ENCODE assay signal across 9 mouse cellular contexts in genomic region chr17:32946716-32947115, GRCm38 (mm10). TPM values are rescaled to one million over a fixed set of nuclear protein-coding genes. Genes with fewer than 3 reads are reported as not detected.
DNase-seq lines count a peak whose midpoint lies in the region; ATAC-seq lines count a peak whose summit lies in the region.
"Had no signal": no experiment of that assay in that cellular context is flagged by ENCODE, and none has a peak within 500 bp of the region (broad histone marks: within the 10 kb centered on the region; RNA-seq: fewer than 3 reads in every experiment).

No protein-coding gene starts in this region.

- no peaks in the 10 kb centered on the region for H3K36me3 ChIP-seq in kidney, embryonic 14.5 days (ENCODE audit: control insufficient read depth, insufficient read depth, low read length)
- no peaks in the 10 kb centered on the region for H3K36me3 ChIP-seq in hindbrain, embryonic 13.5 days

- H3K27ac ChIP-seq in kidney, embryonic 14.5 days (ENCODE audit: low read depth, low read length): peak overlapping the region; percentile 62; the same call in 1 of the 2 replicates
- H3K27ac ChIP-seq in brown adipose tissue, adult 24 weeks (replicated peaks; ENCODE audit: low read depth, low read length): peak overlapping the region; percentile 89
- no peak overlapping the region for H3K27ac ChIP-seq in hindbrain, embryonic 13.5 days

- peak overlapping the region; percentile 59 for H3K4me3 ChIP-seq in kidney, embryonic 14.5 days (ENCODE audit: low read length)
- peak overlapping the region; percentile 71 for H3K4me3 ChIP-seq in brown adipose tissue, adult 24 weeks (ENCODE audit: insufficient read depth, low read depth, low read length)
- peak overlapping the region; percentile 43 for H3K4me3 ChIP-seq in hindbrain, embryonic 13.5 days

- no peak for DNase-seq in kidney, postnatal 4 days
- DNase-seq in lung, postnatal 25 days (ENCODE audit: low spot score): peak; percentile 12
- DNase-seq in embryo, embryonic 10.5 days (ENCODE audit: low spot score): no peak
- DNase-seq in retina, embryonic 14.5 days (ENCODE audit: low spot score): no peak
- DNase-seq in left cerebral cortex, postnatal 14 days (ENCODE audit: low spot score in 2 of 2): no peak

- WGBS in kidney, embryonic 14.5 days: 53% methylated on average over 9 of the region's 9 CpGs
- 68% methylated on average over 9 of the region's 9 CpGs for WGBS in hindbrain, embryonic 13.5 days

- H3K4me1 ChIP-seq in kidney, embryonic 14.5 days (ENCODE audit: control insufficient read depth, insufficient read depth, low read length): peaks cover 9% of the 10 kb centered on the region; the same call in 1 of the 2 replicates
- H3K4me1 ChIP-seq in brown adipose tissue, adult 24 weeks (ENCODE audit: control insufficient read depth, insufficient read depth, insufficient read length, low read length): peaks cover 6% of the 10 kb centered on the region; the same call in 1 of the 2 replicates
- peaks cover 14% of the 10 kb centered on the region; the same call in 1 of the 2 replicates for H3K4me1 ChIP-seq in hindbrain, embryonic 13.5 days (replicated peaks)

- H3K9ac ChIP-seq in kidney, embryonic 14.5 days (ENCODE audit: low read depth, low read length): peak overlapping the region; percentile 64
- peak overlapping the region; percentile 67 for H3K9ac ChIP-seq in hindbrain, embryonic 13.5 days

- H3K9me3 ChIP-seq in kidney, embryonic 14.5 days (ENCODE audit: control insufficient read depth, low read length): no peaks in the 10 kb centered on the region
- H3K9me3 ChIP-seq in hindbrain, embryonic 13.5 days: no peaks in the 10 kb centered on the region

- 0 out of 2 replicates have a peak, but pooled peaks have one; percentile 20 for ATAC-seq in kidney, embryonic 14.5 days (ENCODE audit: low FRiP score, low TSS enrichment)
- no peak for ATAC-seq in hindbrain, embryonic 13.5 days (ENCODE audit: low FRiP score)

- H3K4me2 ChIP-seq in kidney, embryonic 14.5 days (replicated peaks; ENCODE audit: low read depth, low read length): peak overlapping the region; percentile 78
- H3K4me2 ChIP-seq in hindbrain, embryonic 13.5 days: peak overlapping the region; percentile 61

- intact Hi-C loops in left cerebral cortex, postnatal 14 days (cut with DNase I): loop anchor here (5.0 kb wide), 1 partner anchor 39 kb away; no protein-coding TSS in a partner anchor

- no peaks in the 10 kb centered on the region for H3K27me3 ChIP-seq in kidney, embryonic 14.5 days (ENCODE audit: control insufficient read depth, insufficient read depth, low read length)
- H3K27me3 ChIP-seq in hindbrain, embryonic 13.5 days: no peaks in the 10 kb centered on the region
- H3K27me3 ChIP-seq: Patski had no signal

RNA-seq across cellular contexts. Expression of gene Cyp4f13, which starts 0.5 kb away (rescaled TPM):
- 8.4 and 10.3 TPM in 2 replicates for polyA plus RNA-seq in kidney, embryonic 14.5 days (2014; fragmentation: Nextera tagmentation; extraction: Ambion mirVana)
- 29.1 and 29.8 TPM in 2 replicates for polyA plus RNA-seq in brown adipose tissue, adult 24 weeks (2012; ENCODE audit: insufficient read depth, insufficient read length, missing spikeins)
- 9.5 and 10.9 TPM in 2 replicates for polyA plus RNA-seq in hindbrain, embryonic 13.5 days (2015; fragmentation: Nextera tagmentation; extraction: Ambion mirVana)
- 10 to 100 TPM; 13.3 to 15.1 TPM for total RNA-seq in left cerebral cortex, postnatal 14 days (2021)

RNA-seq across cellular contexts. Expression of gene Zfp472, which starts 18.9 kb away (rescaled TPM):
- 11.0 and 15.4 TPM in 2 replicates for polyA plus RNA-seq in kidney, embryonic 14.5 days (2014; fragmentation: Nextera tagmentation; extraction: Ambion mirVana)
- polyA plus RNA-seq in brown adipose tissue, adult 24 weeks (2012; ENCODE audit: insufficient read depth, insufficient read length, missing spikeins): 0.95 and 5.0 TPM in 2 replicates
- polyA plus RNA-seq in hindbrain, embryonic 13.5 days (2015; fragmentation: Nextera tagmentation; extraction: Ambion mirVana): 8.5 and 8.8 TPM in 2 replicates
- 1 to 10 TPM; 3.1 to 3.4 TPM for total RNA-seq in left cerebral cortex, postnatal 14 days (2021)

RNA-seq across cellular contexts. Expression of gene Cyp4f14, which starts 29.6 kb away (rescaled TPM):
- 0.09 TPM in 1 of 2 replicates, not detected in the other for polyA plus RNA-seq in kidney, embryonic 14.5 days (2014; fragmentation: Nextera tagmentation; extraction: Ambion mirVana)
- polyA plus RNA-seq in brown adipose tissue, adult 24 weeks (2012; ENCODE audit: insufficient read depth, insufficient read length, missing spikeins): not detected in 2 replicates
- not detected in 2 replicates for polyA plus RNA-seq in hindbrain, embryonic 13.5 days (2015; fragmentation: Nextera tagmentation; extraction: Ambion mirVana)
- 1 to 10 TPM; 3.3 to 3.4 TPM for total RNA-seq in left cerebral cortex, postnatal 14 days (2021)
- polyA plus RNA-seq: Patski had no signal

RNA-seq across cellular contexts. Expression of gene Zfp952, which starts 46.2 kb away (rescaled TPM):
- 7.6 and 13.5 TPM in 2 replicates for polyA plus RNA-seq in kidney, embryonic 14.5 days (2014; fragmentation: Nextera tagmentation; extraction: Ambion mirVana)
- polyA plus RNA-seq in brown adipose tissue, adult 24 weeks (2012; ENCODE audit: insufficient read depth, insufficient read length, missing spikeins): 3.9 and 7.1 TPM in 2 replicates
- polyA plus RNA-seq in hindbrain, embryonic 13.5 days (2015; fragmentation: Nextera tagmentation; extraction: Ambion mirVana): 19.8 and 22.7 TPM in 2 replicates
- total RNA-seq in left cerebral cortex, postnatal 14 days (2021): 10 to 100 TPM; 13.6 to 14.6 TPM

RNA-seq across cellular contexts. Expression of gene Zfp870, which starts 55.3 kb away (rescaled TPM):
- 5.8 and 8.9 TPM in 2 replicates for polyA plus RNA-seq in kidney, embryonic 14.5 days (2014; fragmentation: Nextera tagmentation; extraction: Ambion mirVana)
- 3.1 and 3.9 TPM in 2 replicates for polyA plus RNA-seq in brown adipose tissue, adult 24 weeks (2012; ENCODE audit: insufficient read depth, insufficient read length, missing spikeins)
- polyA plus RNA-seq in hindbrain, embryonic 13.5 days (2015; fragmentation: Nextera tagmentation; extraction: Ambion mirVana): 7.4 and 7.8 TPM in 2 replicates
- 1 to 10 TPM; 8.0 to 8.3 TPM for total RNA-seq in left cerebral cortex, postnatal 14 days (2021)
